Mouse (Mus musculus): ENCODE results near the gene Ppp1r3g. TPM values are rescaled to one million over a fixed set of nuclear protein-coding genes. Genes with fewer than 3 reads are reported as not detected.

Gene Ppp1r3g
- polyA plus RNA-seq (2015; fragmentation: Illumina TruSeq; extraction: RNeasy Lipid Tissue Mini Kit (QIAGEN cat#74804); ENCODE audit: low read depth, low replicate concordance): 6.2 TPM

GRCm38 (mm10) chr13:35958539-35958938, at the start of gene Ppp1r3g:
TSS of gene Ppp1r3g (plus strand) at chr13:35958839.

Other genes with a start within 250 kb of the Ppp1r3g start
- gene Rpp40, start 52.5 kb upstream of the Ppp1r3g start, polyA plus RNA-seq (2015; fragmentation: Illumina TruSeq; extraction: RNeasy Lipid Tissue Mini Kit (QIAGEN cat#74804); ENCODE audit: low read depth, low replicate concordance): 4.1 TPM
- 30.9 TPM for gene Fars2, start 158.6 kb downstream of the Ppp1r3g start, polyA plus RNA-seq (2015; fragmentation: Illumina TruSeq; extraction: RNeasy Lipid Tissue Mini Kit (QIAGEN cat#74804); ENCODE audit: low read depth, low replicate concordance)
- gene Lyrm4, start 158.7 kb downstream of the Ppp1r3g start, polyA plus RNA-seq (2015; fragmentation: Illumina TruSeq; extraction: RNeasy Lipid Tissue Mini Kit (QIAGEN cat#74804); ENCODE audit: low read depth, low replicate concordance): 29.8 TPM